Mouse (Mus musculus) liver, embryonic 13.5 days (tissue): ENCODE data around the gene Fam189a2. TPM values are rescaled to one million over a fixed set of nuclear protein-coding genes. Genes with fewer than 3 reads are reported as not detected.

Source experiments
- ATAC-seq: fragments of 200-750 bp; cut with Nextera tagmentation; 2 replicates; pipeline ENCODE4 v1.8.0; 2017; ENCODE audit warnings: low read depth, mild to moderate bottlenecking, moderate number of reproducible peaks, moderate library complexity
- DNase-seq: peaks from one replicate; pipeline ENCODE4 v3.0.0; 2022
- H3K27ac ChIP-seq: fragments of 300-500 bp; sonication (generic); 2 replicates; pipeline ENCODE4 v1.5.1; 2015; ENCODE audit warnings: moderate library complexity, mild to moderate bottlenecking, inconsistent platforms
- H3K27me3 ChIP-seq: fragments of 300-500 bp; sonication (generic); 2 replicates; pipeline ENCODE4 v1.6.1; 2015; ENCODE audit warnings: mild to moderate bottlenecking, inconsistent platforms
- H3K36me3 ChIP-seq: fragments of 300-500 bp; sonication (generic); 2 replicates; pipeline ENCODE4 v1.6.1; 2015; ENCODE audit warnings: mild to moderate bottlenecking, inconsistent platforms
- H3K4me1 ChIP-seq: fragments of 300-500 bp; sonication (generic); replicated peaks from 2 replicates; pipeline ENCODE4 v1.6.1; 2015; ENCODE audit warnings: inconsistent platforms
- H3K4me2 ChIP-seq: fragments of 300-500 bp; sonication (generic); 2 replicates; pipeline ENCODE4 v1.6.1; 2015; ENCODE audit warnings: inconsistent platforms, mild to moderate bottlenecking, moderate library complexity
- H3K4me3 ChIP-seq: fragments of 300-500 bp; sonication (generic); replicated peaks from 2 replicates; pipeline ENCODE4 v1.5.1; 2015; ENCODE audit warnings: mild to moderate bottlenecking, inconsistent platforms
- H3K9ac ChIP-seq: fragments of 300-500 bp; sonication (generic); 2 replicates; pipeline ENCODE4 v1.6.1; 2015; ENCODE audit warnings: mild to moderate bottlenecking, inconsistent platforms
- H3K9me3 ChIP-seq: fragments of 300-500 bp; sonication (generic); replicated peaks from 2 replicates; pipeline ENCODE4 v1.6.1; 2016; ENCODE audit warnings: inconsistent platforms
- WGBS: fragments of 180-500 bp; shearing (Covaris S2); methylation state at CpG from one replicate; pipeline ENCODE4 v1.1.7; 2015; ENCODE audit not compliant: insufficient replicate concordance; 5-methylcytosine and 5-hydroxymethylcytosine counted together
- polyA plus RNA-seq: library from polyadenylated mRNA; unstranded; fragments of >200 nt; fragmentation: Nextera tagmentation; extraction: Ambion mirVana; gene quantifications from 2 replicates; pipeline ENCODE4 v1.2.1, GENCODE M21; 2015

Gene Fam189a2
- polyA plus RNA-seq, 1 experiment from 2014 or later: 0.05 TPM

DNA sequence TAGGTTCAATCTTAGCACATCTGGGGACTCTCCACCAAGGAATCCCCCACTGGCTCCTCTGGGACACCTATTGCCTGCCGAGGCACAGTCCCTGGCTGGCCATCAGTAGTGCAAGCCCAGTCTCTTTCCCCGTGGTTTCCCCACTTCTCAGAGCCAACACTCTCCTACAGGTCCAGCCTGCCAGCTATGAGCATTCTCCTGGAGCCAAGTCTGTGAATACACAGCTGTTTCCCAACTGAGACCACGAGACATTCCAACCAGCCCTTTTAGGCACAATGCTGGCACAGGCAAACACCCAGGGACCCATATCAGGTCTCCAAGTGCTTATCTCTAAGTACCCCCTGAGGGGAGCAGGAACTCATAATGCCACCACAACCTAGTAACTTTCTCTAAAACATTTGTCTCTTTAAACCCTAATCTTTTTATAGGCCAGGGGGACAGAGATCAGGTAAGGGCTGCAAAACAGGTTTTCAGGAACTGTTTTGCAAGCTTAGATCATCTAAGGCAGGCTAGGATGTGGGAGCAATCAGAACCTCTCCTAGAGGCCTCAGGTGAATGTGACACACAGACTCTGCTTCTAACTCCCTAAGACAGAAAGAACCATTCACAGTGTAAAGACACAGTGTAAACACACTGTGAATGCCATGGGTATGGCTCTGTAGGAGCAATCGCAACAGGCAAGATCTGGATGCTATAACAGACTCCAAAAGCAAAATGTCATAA, 23.0 kb downstream of the Fam189a2 start:
- DNase-seq (no peak), ATAC-seq (no peak)
- H3K9ac ChIP-seq: no peak overlapping the region
- H3K4me3 ChIP-seq: no peak overlapping the region
- H3K27me3 ChIP-seq: no peaks in the 10 kb centered on the region
- 41% methylated on average over 4 of the region's 4 CpGs for WGBS
- no peak overlapping the region for H3K27ac ChIP-seq
- no peaks in the 10 kb centered on the region for H3K36me3 ChIP-seq
- H3K4me1 ChIP-seq: no peaks in the 10 kb centered on the region
- H3K9me3 ChIP-seq: no peaks in the 10 kb centered on the region
- H3K4me2 ChIP-seq: no peak overlapping the region

DNA sequence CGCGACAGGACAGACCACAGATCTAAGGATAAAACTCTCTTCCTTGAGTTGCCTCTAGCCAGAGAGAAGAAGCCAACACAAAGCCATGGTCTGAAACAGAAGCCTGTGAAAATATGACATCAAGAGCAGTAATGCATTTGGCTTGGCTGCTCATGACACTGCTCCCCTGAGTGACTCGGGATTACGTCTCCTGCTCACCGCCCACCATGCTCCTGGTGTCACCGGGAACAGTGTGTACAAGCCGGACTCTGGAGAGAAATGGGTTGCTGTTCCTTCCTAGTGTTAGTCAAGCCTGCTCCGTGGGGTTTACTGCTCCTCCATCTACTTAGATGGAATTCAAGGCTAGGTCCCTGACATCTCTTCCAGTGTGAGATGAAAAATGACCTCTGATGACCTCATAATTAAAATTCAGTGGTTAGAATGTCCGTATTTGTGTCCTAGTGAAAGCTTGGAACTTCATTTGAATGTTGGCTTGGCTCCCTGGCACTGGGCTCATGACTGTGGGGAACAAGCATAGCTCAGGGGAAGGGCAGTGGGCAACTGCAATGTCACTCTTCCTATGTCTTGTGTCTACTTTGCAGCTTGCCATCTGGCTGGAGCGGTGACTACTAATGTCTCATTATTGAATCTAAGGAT, 23.7 kb downstream of the Fam189a2 start:
- no peak overlapping the region for H3K4me3 ChIP-seq
- no peak overlapping the region for H3K27ac ChIP-seq
- WGBS: 72% methylated on average over 10 of the region's 10 CpGs
- no peaks in the 10 kb centered on the region for H3K4me1 ChIP-seq
- H3K36me3 ChIP-seq: no peaks in the 10 kb centered on the region
- H3K27me3 ChIP-seq: no peaks in the 10 kb centered on the region
- H3K4me2 ChIP-seq: no peak overlapping the region
- H3K9ac ChIP-seq: no peak overlapping the region
- DNase-seq: no peak
- H3K9me3 ChIP-seq: no peaks in the 10 kb centered on the region
- ATAC-seq: no peak

DNA sequence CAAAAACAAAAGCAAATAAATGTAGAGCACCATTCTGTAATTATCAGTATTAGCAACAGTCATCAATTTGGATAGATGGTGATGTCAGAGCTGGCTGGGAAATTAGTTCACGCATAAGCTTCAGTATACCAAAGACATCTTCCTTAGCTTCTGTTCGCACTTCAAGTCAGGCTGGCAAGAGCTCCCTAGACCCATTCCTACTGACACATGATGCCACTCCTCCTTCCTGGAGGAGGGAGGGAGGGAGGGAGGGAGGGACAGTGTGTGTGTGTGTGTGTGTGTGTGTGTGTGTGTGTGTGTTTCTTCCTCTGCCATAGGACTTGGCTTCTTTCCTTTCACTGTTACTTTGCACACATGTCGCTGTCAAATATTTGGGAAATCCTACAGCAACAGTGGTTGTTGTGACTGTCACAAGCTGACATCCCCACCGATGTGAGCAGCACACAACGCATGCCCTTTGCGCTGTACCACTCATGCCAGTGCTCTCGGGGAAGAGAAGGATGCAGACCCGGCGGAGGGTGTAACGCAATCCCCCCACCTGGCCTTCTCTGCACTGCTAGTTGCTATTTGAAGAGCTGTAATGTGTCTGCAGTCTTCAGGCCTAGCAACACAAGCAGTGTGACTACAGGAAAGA, 34.9 kb downstream of the Fam189a2 start:
- Histone ChIP-seq H3K4me3 (no peak overlapping the region), H3K9ac (no peak overlapping the region)
- 69% methylated on average over 10 of the region's 10 CpGs for WGBS

DNA sequence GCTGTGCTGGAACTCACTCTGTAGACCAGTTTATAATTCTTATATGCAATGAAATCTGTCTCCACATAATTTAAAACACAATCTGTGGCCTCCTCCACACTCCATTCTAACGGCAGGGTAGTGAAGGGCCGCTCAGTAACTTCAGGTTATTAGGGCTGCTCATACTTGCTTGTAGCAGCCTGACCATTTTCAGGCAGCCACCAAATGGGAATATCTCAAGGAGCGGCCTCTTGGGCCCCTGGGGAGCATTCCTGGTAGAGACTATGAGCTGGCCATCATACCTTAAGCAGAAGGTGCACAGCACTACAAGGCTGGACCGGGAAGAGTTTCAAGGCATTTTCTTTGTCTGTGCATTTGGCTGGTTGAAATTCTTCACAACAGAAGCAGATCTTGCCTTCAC, 42.7 kb downstream of the Fam189a2 start:
- WGBS: 73% methylated on average over 4 of the region's 4 CpGs
- Histone ChIP-seq H3K36me3 (no peaks in the 10 kb centered on the region), H3K4me2 (no peak overlapping the region), H3K4me1 (no peaks in the 10 kb centered on the region), H3K9ac (no peak overlapping the region), H3K27ac (no peak overlapping the region), H3K27me3 (no peaks in the 10 kb centered on the region), H3K9me3 (no peaks in the 10 kb centered on the region), H3K4me3 (no peak overlapping the region)
- ATAC-seq: no peak
- no peak for DNase-seq

More for the DNA sequence above, 34.9 kb downstream of the Fam189a2 start:
- H3K4me1 ChIP-seq: no peaks in the 10 kb centered on the region
- H3K36me3 ChIP-seq: no peaks in the 10 kb centered on the region
- DNase-seq (no peak), ATAC-seq (no peak)
- no peak overlapping the region for H3K4me2 ChIP-seq
- H3K27ac ChIP-seq: no peak overlapping the region
- no peaks in the 10 kb centered on the region for H3K9me3 ChIP-seq
- H3K27me3 ChIP-seq: no peaks in the 10 kb centered on the region

DNA sequence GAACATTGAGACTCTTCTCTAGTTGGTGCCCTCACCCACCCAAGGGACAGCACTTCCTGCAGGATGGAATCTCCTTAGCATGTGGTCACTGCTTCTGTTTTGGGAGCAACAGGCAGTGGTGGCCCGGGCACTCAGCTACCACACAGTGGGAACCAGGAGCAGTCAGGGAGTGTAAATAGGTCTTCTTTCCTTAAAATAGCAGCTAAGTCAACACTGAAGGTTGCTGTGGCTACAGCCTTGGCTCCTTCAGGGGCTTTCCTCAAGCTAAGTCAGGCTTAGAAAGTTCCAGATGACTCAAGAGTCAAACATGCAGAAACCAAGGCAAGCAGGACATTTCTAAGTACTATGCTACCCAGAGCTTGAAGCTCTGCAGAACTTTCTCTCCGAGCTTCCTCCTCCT, 43.5 kb downstream of the Fam189a2 start:
- no peak overlapping the region for H3K9ac ChIP-seq
- ATAC-seq: no peak
- no peaks in the 10 kb centered on the region for H3K9me3 ChIP-seq
- H3K27ac ChIP-seq: no peak overlapping the region
- no peaks in the 10 kb centered on the region for H3K27me3 ChIP-seq
- no peak overlapping the region for H3K4me2 ChIP-seq
- no peak overlapping the region for H3K4me3 ChIP-seq
- H3K36me3 ChIP-seq: no peaks in the 10 kb centered on the region
- DNase-seq: no peak
- WGBS: 25% methylated on average over 2 of the region's 2 CpGs
- H3K4me1 ChIP-seq: no peaks in the 10 kb centered on the region

DNA sequence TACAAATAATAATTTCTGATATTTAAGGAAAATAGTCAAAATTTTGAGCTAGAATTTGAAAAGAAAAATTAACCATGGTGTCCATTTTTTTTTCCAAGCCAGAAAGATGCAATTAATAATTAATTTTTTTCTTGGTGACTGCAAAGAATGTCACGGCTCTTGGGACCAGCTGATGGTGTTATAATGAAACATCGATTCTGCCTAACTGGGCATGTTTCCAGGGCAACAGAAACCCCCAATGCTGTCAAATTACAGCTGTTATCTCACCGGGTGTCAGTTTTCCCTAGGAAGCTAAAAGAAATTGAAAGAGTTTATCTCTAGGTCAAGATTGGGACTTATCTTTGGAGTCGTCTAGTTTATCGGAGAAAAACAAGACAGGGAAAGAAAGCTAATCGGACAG, 46.6 kb downstream of the Fam189a2 start:
- H3K4me3 ChIP-seq: no peak overlapping the region
- WGBS: 57% methylated on average over 6 of the region's 6 CpGs
- H3K4me2 ChIP-seq: no peak overlapping the region

DNA sequence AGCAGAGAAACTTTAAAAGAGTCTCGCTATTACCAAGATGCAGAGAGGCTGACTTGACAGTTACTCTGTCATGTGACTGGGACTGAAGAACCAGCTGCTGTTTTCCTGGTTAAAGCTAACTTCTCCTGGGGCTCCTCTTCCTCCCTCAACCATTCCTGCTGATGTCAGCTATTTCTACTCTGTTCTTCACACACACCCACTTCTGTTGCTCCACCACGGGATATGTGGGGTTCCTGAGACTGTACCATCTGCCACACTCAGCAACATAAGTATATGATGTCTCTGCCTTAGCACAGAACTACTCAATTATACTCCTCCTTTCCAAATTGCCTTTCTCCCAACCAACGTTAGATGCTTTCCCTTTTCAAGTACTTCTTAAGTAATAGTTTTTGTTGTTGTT, 50.2 kb downstream of the Fam189a2 start:
- no peak overlapping the region for H3K27ac ChIP-seq
- H3K4me3 ChIP-seq: no peak overlapping the region
- no peak for DNase-seq
- ATAC-seq: no peak
- no peaks in the 10 kb centered on the region for H3K4me1 ChIP-seq
- no peak overlapping the region for H3K9ac ChIP-seq
- H3K9me3 ChIP-seq: no peaks in the 10 kb centered on the region
- H3K36me3 ChIP-seq: no peaks in the 10 kb centered on the region
- no peak overlapping the region for H3K4me2 ChIP-seq
- H3K27me3 ChIP-seq: no peaks in the 10 kb centered on the region
- WGBS: 42% methylated on average over 3 of the region's 3 CpGs

More for the DNA sequence above, 46.6 kb downstream of the Fam189a2 start:
- no peaks in the 10 kb centered on the region for H3K36me3 ChIP-seq
- H3K4me1 ChIP-seq: no peaks in the 10 kb centered on the region
- ATAC-seq (no peak), DNase-seq (no peak)
- no peak overlapping the region for H3K27ac ChIP-seq
- no peaks in the 10 kb centered on the region for H3K9me3 ChIP-seq
- H3K27me3 ChIP-seq: no peaks in the 10 kb centered on the region
- no peak overlapping the region for H3K9ac ChIP-seq

DNA sequence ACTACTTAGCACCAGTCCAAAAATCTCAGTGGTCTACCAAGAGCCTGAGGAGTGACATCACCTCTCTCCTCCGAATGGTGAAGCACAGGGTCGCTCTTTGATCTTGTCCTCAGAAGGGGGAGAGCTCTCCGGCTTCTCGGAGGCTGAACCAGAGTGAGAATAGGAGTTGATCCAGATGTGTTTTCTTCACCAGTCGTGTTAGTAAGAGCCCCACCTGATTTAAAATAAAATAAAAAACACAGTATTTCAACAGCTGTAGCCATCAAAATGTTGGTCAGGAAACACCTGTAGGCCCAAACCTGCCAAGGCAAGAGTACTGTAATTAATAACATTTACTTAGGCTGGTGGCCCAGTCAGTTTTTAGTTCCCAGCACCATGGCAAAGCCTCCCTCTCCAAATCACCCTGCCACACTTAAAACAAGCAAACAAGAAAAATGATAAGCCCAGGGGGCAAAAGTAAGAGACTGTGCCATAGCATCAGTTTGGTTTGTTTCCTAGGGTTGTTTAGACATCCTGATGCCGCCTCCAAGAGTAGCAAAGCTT, 52.8 kb downstream of the Fam189a2 start:
- ATAC-seq (no peak), DNase-seq (no peak)
- Histone ChIP-seq H3K4me2 (no peak overlapping the region), H3K36me3 (no peaks in the 10 kb centered on the region), H3K9me3 (no peaks in the 10 kb centered on the region), H3K9ac (no peak overlapping the region), H3K27me3 (no peaks in the 10 kb centered on the region), H3K4me3 (no peak overlapping the region), H3K4me1 (no peaks in the 10 kb centered on the region), H3K27ac (no peak overlapping the region)
- WGBS: 72% methylated on average over 6 of the region's 6 CpGs

DNA sequence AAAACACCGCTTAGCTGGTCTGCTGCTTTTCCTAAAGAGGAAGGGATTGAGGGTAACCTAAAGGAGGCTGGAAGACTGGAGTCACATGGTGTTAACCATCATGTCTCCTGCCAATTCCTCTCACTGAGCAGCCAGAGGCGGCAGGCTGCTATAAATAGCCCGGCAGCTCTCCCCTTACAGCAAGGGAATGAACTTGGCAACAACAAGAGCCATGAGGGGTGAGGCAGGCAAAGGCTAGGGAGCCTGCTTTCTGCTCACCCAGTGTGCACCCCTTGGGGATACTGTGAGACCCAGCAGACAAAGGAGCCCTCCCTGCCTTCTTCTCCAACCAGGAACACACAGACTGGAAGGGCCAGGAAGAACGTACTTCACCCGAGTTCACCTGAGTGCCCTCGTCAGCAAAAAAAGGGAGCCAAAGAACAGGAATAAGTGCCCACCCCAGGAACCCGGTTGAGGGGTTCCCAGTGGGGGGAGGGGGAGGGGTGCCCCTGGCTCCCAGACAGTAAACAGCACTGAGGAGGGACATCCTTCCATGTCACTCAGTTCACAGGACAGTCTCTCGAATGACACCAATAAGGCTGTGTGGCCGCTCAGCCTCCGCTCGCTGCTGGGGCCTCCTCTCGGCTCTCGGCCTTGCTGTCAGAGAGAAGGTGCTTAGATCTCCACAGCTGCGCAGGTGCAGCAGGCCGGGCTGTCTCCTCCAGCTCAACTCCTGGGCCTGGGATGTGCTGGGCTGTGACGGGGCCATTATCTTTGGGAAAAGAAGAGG, 57.8 kb downstream of the Fam189a2 start:
- DNase-seq (no peak), ATAC-seq (no peak)
- Histone ChIP-seq H3K4me2 (no peak overlapping the region), H3K4me1 (no peaks in the 10 kb centered on the region), H3K27me3 (no peaks in the 10 kb centered on the region), H3K4me3 (no peak overlapping the region), H3K36me3 (no peaks in the 10 kb centered on the region), H3K27ac (no peak overlapping the region), H3K9me3 (no peaks in the 10 kb centered on the region), H3K9ac (no peak overlapping the region)
- 60% methylated on average over 16 of the region's 16 CpGs for WGBS

DNA sequence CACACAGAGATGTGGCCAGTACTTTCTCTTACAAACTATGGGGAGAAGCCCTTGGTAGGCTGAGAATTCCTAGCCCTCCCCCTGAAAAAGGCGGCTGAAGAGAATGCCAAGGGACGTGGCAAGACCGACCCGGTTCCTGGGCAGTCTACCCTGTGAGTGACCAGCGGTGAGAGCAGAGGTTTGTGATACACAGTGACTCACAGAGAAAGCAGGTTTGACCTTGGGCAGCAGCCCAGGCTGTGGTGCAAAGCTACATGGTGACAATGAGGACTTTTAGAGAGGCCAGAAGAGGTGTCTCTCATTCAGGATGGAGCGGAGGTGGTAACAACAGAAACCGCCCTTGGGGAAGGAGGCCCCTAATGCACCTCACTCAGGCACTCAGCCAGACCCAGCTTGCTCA, 59.4 kb downstream of the Fam189a2 start:
- no peak overlapping the region for H3K4me3 ChIP-seq
- H3K9ac ChIP-seq: no peak overlapping the region
- H3K9me3 ChIP-seq: no peaks in the 10 kb centered on the region
- no peaks in the 10 kb centered on the region for H3K27me3 ChIP-seq
- H3K4me1 ChIP-seq: no peaks in the 10 kb centered on the region
- no peak for DNase-seq
- H3K4me2 ChIP-seq: no peak overlapping the region
- H3K36me3 ChIP-seq: no peaks in the 10 kb centered on the region
- no peak for ATAC-seq
- H3K27ac ChIP-seq: no peak overlapping the region
- WGBS: 76% methylated on average over 7 of the region's 7 CpGs

DNA sequence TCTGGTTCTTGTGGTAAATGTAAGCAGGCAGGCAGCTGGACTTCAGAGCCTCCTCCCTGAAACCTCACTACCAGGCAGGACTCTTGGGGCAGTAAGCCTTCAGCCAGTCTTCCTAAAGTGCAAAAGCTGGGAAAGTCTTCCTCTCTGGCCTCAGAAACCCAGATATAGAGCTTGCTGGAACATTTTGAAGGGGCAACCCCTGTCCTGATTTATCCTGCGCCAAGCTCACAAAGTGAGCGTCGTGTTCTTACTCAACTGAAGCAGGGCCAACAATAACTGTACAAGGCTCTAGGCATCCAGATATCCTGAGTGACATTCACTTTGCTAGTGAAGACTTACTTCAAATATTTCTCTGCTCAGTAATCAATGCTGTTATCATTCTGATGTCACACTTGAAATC, 60.4 kb downstream of the Fam189a2 start:
- Histone ChIP-seq H3K4me2 (no peak overlapping the region), H3K4me3 (no peak overlapping the region), H3K27ac (no peak overlapping the region), H3K4me1 (no peaks in the 10 kb centered on the region), H3K9me3 (no peaks in the 10 kb centered on the region), H3K9ac (no peak overlapping the region), H3K27me3 (no peaks in the 10 kb centered on the region), H3K36me3 (no peaks in the 10 kb centered on the region)
- ATAC-seq: no peak
- DNase-seq: no peak
- WGBS: 77% methylated on average over 3 of the region's 3 CpGs
